Mouse (Mus musculus): ENCODE results near the gene Eif3d.

DNA sequence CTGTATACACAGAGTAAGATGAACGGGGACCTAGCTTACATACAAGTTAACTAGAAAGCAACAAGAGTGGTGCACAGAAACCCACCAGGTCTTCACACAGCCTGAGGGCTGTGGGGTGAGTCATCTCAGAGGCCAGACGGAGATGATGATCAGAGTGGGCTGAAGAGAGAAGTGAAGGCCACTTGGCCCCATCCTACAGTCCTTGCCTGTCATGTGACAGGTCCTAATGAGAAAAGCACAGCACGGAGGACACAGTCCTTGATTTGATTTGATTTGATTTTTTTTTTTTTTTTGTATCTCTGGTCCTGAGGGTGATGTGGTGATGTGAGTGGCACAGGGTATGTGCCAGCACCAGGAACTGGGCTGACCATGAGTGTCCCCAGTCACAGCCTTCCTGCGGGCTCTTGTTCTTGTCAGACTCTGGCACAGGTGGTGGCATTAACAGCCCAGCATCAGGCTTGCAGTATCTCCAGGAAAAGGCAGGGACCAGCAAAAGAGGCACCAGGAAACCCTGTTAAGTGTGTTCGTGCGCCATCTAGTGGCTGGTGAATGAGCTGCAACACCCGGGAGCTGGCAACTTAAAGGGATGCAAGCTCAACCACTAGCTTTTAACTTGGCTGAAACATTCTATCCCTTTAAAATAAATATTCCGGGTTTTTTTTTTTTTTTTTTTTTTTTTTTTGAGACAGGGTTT is 53.6 kb downstream of the Eif3d start:
- peak; percentile 83 for TF ChIP-seq CTCF (IDR thresholded peaks at IDR 0.05; ENCODE audit: low read depth, low read length)
- TF ChIP-seq GATA2 (IDR thresholded peaks at IDR 0.05; ENCODE audit: borderline replicate concordance, low read depth, low read length): no peak
